Mouse (Mus musculus): ENCODE measurements around the gene Clcnkb. TPM values are rescaled to one million over a fixed set of nuclear protein-coding genes. Genes with fewer than 3 reads are reported as not detected.

The Clcnkb gene
- polyA plus RNA-seq, 1 experiment from 2014 or later: 161 TPM

- DNase-seq (ENCODE audit: low spot score): no peak
- Histone ChIP-seq H3K4me3 (replicated peaks; ENCODE audit: low read depth, low read length) (no peak overlapping the region), H3K36me3 (ENCODE audit: insufficient read depth, low read length) (no peaks in the 10 kb centered on the region), H3K4me1 (replicated peaks; ENCODE audit: insufficient read depth, low read length) (no peaks in the 10 kb centered on the region; the same call in 1 of the 2 replicates), H3K4me2 (ENCODE audit: low read length) (no peak overlapping the region), H3K9me3 (replicated peaks; ENCODE audit: low read length) (no peaks in the 10 kb centered on the region), H3K27me3 (ENCODE audit: insufficient read depth, low read length) (no peaks in the 10 kb centered on the region), H3K27ac (no peak overlapping the region), H3K9ac (ENCODE audit: low read depth, low read length) (no peak overlapping the region)
- no peak for ATAC-seq (replicated peaks; ENCODE audit: low FRiP score, low read depth)
- no peak for TF ChIP-seq CTCF (IDR thresholded peaks at IDR 0.05; ENCODE audit: low read depth)
These were observed 58.0 kb downstream of the Clcnkb start for GRCm38 (mm10) chr4:141357811-141358210.

Other genes starting within 250 kb of the Clcnkb start
- gene Rsg1, start 202.1 kb downstream of the Clcnkb start, polyA plus RNA-seq (2015; fragmentation: Nextera tagmentation; extraction: Ambion mirVana): 2.7 and 3.1 TPM in 2 replicates
- 5.2 and 5.7 TPM in 2 replicates for gene Arhgef19, start 176.5 kb downstream of the Clcnkb start, polyA plus RNA-seq (2015; fragmentation: Nextera tagmentation; extraction: Ambion mirVana)
- 5.6 and 5.8 TPM in 2 replicates for gene Epha2, start 114.8 kb downstream of the Clcnkb start, polyA plus RNA-seq (2015; fragmentation: Nextera tagmentation; extraction: Ambion mirVana)
- gene Fam131c, start 47.8 kb downstream of the Clcnkb start, polyA plus RNA-seq (2015; fragmentation: Nextera tagmentation; extraction: Ambion mirVana): 2.8 and 3.1 TPM in 2 replicates
- gene Clcnka, start 17.3 kb downstream of the Clcnkb start, polyA plus RNA-seq (2015; fragmentation: Nextera tagmentation; extraction: Ambion mirVana): 57.7 and 58.1 TPM in 2 replicates
- 0.29 and 0.41 TPM in 2 replicates for gene Hspb7, start 4.8 kb upstream of the Clcnkb start, polyA plus RNA-seq (2015; fragmentation: Nextera tagmentation; extraction: Ambion mirVana)
- 0.41 and 0.47 TPM in 2 replicates for gene Srarp, start 20.1 kb upstream of the Clcnkb start, polyA plus RNA-seq (2015; fragmentation: Nextera tagmentation; extraction: Ambion mirVana)
- 24.6 and 26.4 TPM in 2 replicates for gene Zbtb17, start 28.6 kb upstream of the Clcnkb start, polyA plus RNA-seq (2015; fragmentation: Nextera tagmentation; extraction: Ambion mirVana)
- gene Spen, start 122.6 kb upstream of the Clcnkb start, polyA plus RNA-seq (2015; fragmentation: Nextera tagmentation; extraction: Ambion mirVana): 6.2 and 6.6 TPM in 2 replicates
- 58.1 and 64.6 TPM in 2 replicates for gene Fblim1, start 190.1 kb upstream of the Clcnkb start, polyA plus RNA-seq (2015; fragmentation: Nextera tagmentation; extraction: Ambion mirVana)
- 7.7 and 9.5 TPM in 2 replicates for gene Tmem82, start 202.6 kb upstream of the Clcnkb start, polyA plus RNA-seq (2015; fragmentation: Nextera tagmentation; extraction: Ambion mirVana)
- 1.9 and 2.3 TPM in 2 replicates for gene Slc25a34, start 207.8 kb upstream of the Clcnkb start, polyA plus RNA-seq (2015; fragmentation: Nextera tagmentation; extraction: Ambion mirVana)
- gene Plekhm2, start 248.9 kb upstream of the Clcnkb start, polyA plus RNA-seq (2015; fragmentation: Nextera tagmentation; extraction: Ambion mirVana): 6.0 and 6.2 TPM in 2 replicates